Mouse (Mus musculus) C2C12 (cell line): ENCODE results near the gene Zfp574. TPM values are rescaled to one million over a fixed set of nuclear protein-coding genes. Genes with fewer than 3 reads are reported as not detected.

ENCODE experiments used
- H3K27me3 ChIP-seq: one replicate; pipeline ENCODE4 v1.6.1; 2011; ENCODE audit not compliant: control insufficient read depth, insufficient read depth, insufficient read length
- H3K36me3 ChIP-seq: one replicate; pipeline ENCODE4 v1.6.1; 2011; ENCODE audit not compliant: control insufficient read depth, insufficient read depth
- H3K4me3 ChIP-seq: one replicate; pipeline ENCODE4 v1.5.1; 2011; ENCODE audit warnings: mild to moderate bottlenecking, control low read depth; ENCODE audit not compliant: poor library complexity, insufficient read depth, severe bottlenecking
- H3K79me2 ChIP-seq: one replicate; pipeline ENCODE4 v1.6.1; 2011; ENCODE audit not compliant: control insufficient read depth, insufficient read depth
- H3K79me3 ChIP-seq: one replicate; pipeline ENCODE4 v1.6.1; 2011; ENCODE audit warnings: low read depth, control low read depth
- H3ac ChIP-seq: one replicate; pipeline ENCODE3; 2011; ENCODE audit warnings: low read depth; ENCODE audit not compliant: control insufficient read depth, insufficient read length
- CEBPB ChIP-seq: IDR thresholded peaks from one replicate; pipeline ENCODE4 v1.6.1; 2011; ENCODE audit warnings: low read depth, mild to moderate bottlenecking, control low read depth, moderate library complexity
- CTCF ChIP-seq: IDR thresholded peaks from one replicate; pipeline ENCODE4 v1.5.1; 2011; ENCODE audit not compliant: control insufficient read depth, insufficient read depth, insufficient read length
- FOSL1 ChIP-seq: IDR thresholded peaks from one replicate; pipeline ENCODE4 v1.8.0; 2011; ENCODE audit warnings: mild to moderate bottlenecking, low read length; ENCODE audit not compliant: poor library complexity, insufficient read depth, severe bottlenecking
- MAX ChIP-seq: IDR thresholded peaks from one replicate; pipeline ENCODE4 v1.6.1; 2011; ENCODE audit warnings: mild to moderate bottlenecking, control low read depth
- MYOD1 ChIP-seq: IDR thresholded peaks from one replicate; pipeline ENCODE4 v1.6.1; 2011; ENCODE audit warnings: low read depth; ENCODE audit not compliant: control insufficient read depth, insufficient read length
- MYOG ChIP-seq: IDR thresholded peaks from one replicate; pipeline ENCODE4 v1.6.1; 2011; ENCODE audit not compliant: control insufficient read depth, insufficient read length; ENCODE audit errors: extremely low read depth
- USF1 ChIP-seq: IDR thresholded peaks from one replicate; pipeline ENCODE4 v1.6.1; 2011; ENCODE audit warnings: low read depth, mild to moderate bottlenecking, control low read depth, moderate library complexity
- polyA plus RNA-seq: library from polyadenylated mRNA; unstranded; fragments of >200 nt; fragmentation: generic; extraction: Trizol; gene quantifications from one replicate; pipeline ENCODE4 v1.2.1, GENCODE M21; 2012; ENCODE audit warnings: missing spikeins

Zfp574 gene
- polyA plus RNA-seq, 1 experiment, result 15.5 TPM

- no peaks in the 10 kb centered on the region for H3K27me3 ChIP-seq
- no peak overlapping the region for H3ac ChIP-seq
- no peak overlapping the region for H3K4me3 ChIP-seq
- TF ChIP-seq USF1 (no peak), MYOD1 (no peak), CEBPB (no peak), MAX (no peak), MYOG (no peak), CTCF (no peak)
- no peaks in the 10 kb centered on the region for H3K79me2 ChIP-seq
- H3K79me3 ChIP-seq, result no peaks in the 10 kb centered on the region
- no peaks in the 10 kb centered on the region for H3K36me3 ChIP-seq
Measured at GRCm38 (mm10) chr7:25067909-25068656, 4.3 kb upstream of the Zfp574 start.

GRCm38 (mm10) chr7:25068724-25069123 is 3.6 kb upstream of the Zfp574 start:
- no peaks in the 10 kb centered on the region for H3K36me3 ChIP-seq
- H3K79me3 ChIP-seq, result no peaks in the 10 kb centered on the region
- H3K4me3 ChIP-seq, result no peak overlapping the region
- TF ChIP-seq FOSL1 (no peak), MAX (no peak), CTCF (no peak), MYOG (no peak), CEBPB (no peak), MYOD1 (no peak), USF1 (no peak)
- H3K79me2 ChIP-seq, result no peaks in the 10 kb centered on the region
- no peaks in the 10 kb centered on the region for H3K27me3 ChIP-seq
- no peak overlapping the region for H3ac ChIP-seq

DNA sequence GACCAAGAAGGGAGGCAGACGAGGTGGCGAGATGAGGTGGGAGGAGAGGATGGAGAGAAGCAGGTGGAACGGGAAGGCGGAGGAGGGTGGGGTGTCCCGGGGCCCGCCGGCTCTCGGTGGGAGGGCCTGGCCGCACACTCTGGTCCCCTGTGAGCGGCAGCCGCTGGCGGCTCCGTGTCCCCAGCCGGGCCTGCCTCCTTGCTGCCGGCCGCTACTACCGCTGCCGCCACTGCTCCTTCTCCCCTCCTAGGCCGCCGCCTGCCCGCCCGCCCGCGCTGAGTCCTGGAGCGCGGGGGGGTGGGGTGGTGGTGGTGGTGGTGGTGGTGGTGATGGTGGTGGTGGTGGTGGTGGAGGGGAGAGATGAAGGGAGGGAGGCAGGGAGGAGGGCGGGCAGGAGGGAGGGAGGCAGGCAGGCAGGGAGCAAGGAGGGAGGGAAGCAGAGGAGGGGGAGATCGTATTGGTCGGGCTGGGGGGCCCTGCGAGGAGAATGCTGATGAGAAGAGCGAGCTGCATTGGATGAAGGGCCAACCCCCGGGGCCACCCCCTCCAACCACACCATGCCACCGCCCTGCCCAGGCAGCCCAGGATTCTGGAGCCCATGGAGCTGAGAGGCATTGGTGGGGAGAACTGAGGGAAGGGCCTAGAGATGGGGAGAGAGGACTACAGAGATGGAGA is 486 bp downstream of the Zfp574 start:
- no peak for TF ChIP-seq USF1
- TF ChIP-seq FOSL1, result no peak
- no peak for TF ChIP-seq CEBPB
- TF ChIP-seq MYOD1, result no peak
- no peak for TF ChIP-seq MAX
- TF ChIP-seq MYOG, result no peak
- TF ChIP-seq CTCF, result no peak
- Histone ChIP-seq H3K36me3 (no peaks in the 10 kb centered on the region), H3K27me3 (no peaks in the 10 kb centered on the region), H3ac (peak overlapping the region; percentile 76), H3K4me3 (peak overlapping the region; percentile 14), H3K79me2 (peaks cover 9% of the 10 kb centered on the region), H3K79me3 (peaks cover 4% of the 10 kb centered on the region)

GRCm38 (mm10) chr7:25073924-25074323 is 1.6 kb downstream of the Zfp574 start:
- H3K79me3 ChIP-seq, result peaks cover 15% of the 10 kb centered on the region
- no peak for TF ChIP-seq FOSL1
- TF ChIP-seq CEBPB, result no peak
- TF ChIP-seq CTCF, result no peak
- TF ChIP-seq USF1, result no peak
- no peak for TF ChIP-seq MYOG
- no peak for TF ChIP-seq MAX
- TF ChIP-seq MYOD1, result no peak
- no peaks in the 10 kb centered on the region for H3K27me3 ChIP-seq
- no peak overlapping the region for H3K4me3 ChIP-seq
- H3K36me3 ChIP-seq, result no peaks in the 10 kb centered on the region
- peaks cover 19% of the 10 kb centered on the region for H3K79me2 ChIP-seq
- H3ac ChIP-seq, result no peak overlapping the region

DNA sequence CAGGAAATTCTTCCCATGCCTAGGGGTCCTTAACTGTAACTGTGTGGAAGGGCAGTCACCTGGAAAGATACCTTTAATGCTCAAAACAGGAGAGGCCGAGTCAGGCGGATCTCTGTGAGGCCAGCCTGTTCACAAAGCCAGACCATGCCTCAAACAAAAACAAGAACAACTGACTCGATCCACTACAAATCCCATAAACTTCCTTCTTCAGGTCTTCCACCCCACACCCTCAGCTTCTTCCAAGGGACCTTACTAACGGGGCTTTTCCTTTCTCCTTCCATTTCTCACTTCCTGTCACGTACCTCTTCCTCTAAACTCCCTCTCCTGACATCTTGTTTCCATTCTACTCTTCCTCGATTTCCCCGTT is 3.9 kb downstream of the Zfp574 start:
- peaks cover 24% of the 10 kb centered on the region for H3K79me3 ChIP-seq
- TF ChIP-seq MYOG, result no peak
- no peak for TF ChIP-seq MAX
- no peak for TF ChIP-seq FOSL1
- TF ChIP-seq MYOD1, result no peak
- TF ChIP-seq USF1, result no peak
- TF ChIP-seq CEBPB, result no peak
- TF ChIP-seq CTCF, result no peak
- no peaks in the 10 kb centered on the region for H3K27me3 ChIP-seq
- peak overlapping the region; percentile 32 for H3K4me3 ChIP-seq
- peaks cover 37% of the 10 kb centered on the region for H3K79me2 ChIP-seq
- peaks cover 17% of the 10 kb centered on the region for H3K36me3 ChIP-seq
- peak overlapping the region; percentile 34 for H3ac ChIP-seq
